Mouse (Mus musculus): Measurements from ENCODE around the gene Matn4.
"Not testable (repeated sequence)": the region's sequence is repeated elsewhere in the genome, so short reads cannot be mapped to it uniquely, and the experiment has no call there.

The Matn4 gene

GRCm38 (mm10) chr2:164366947-164367346 lies 38.0 kb downstream of the Matn4 start:
- peak in 1 of 2 experiments; percentile 15 for DNase-seq

GRCm38 (mm10) chr2:164360974-164361657 lies 43.8 kb downstream of the Matn4 start:
- no peak for DNase-seq

GRCm38 (mm10) chr2:164359668-164360067 lies 45.3 kb downstream of the Matn4 start:
- no peak for DNase-seq

GRCm38 (mm10) chr2:164359031-164359430 lies 45.9 kb downstream of the Matn4 start:
- no peak for DNase-seq

GRCm38 (mm10) chr2:164358373-164358772 lies 46.6 kb downstream of the Matn4 start:
- DNase-seq = peak; percentile 29 to 38

- no peak for DNase-seq
Observed at GRCm38 (mm10) chr2:164356177-164356967, 48.6 kb downstream of the Matn4 start.

GRCm38 (mm10) chr2:164353356-164353755 lies 51.6 kb downstream of the Matn4 start:
- no peak for DNase-seq

- DNase-seq = no peak
Observed at GRCm38 (mm10) chr2:164352697-164353096, 52.3 kb downstream of the Matn4 start.

- DNase-seq = peak; percentile 63
Observed at GRCm38 (mm10) chr2:164348980-164349379, 56.0 kb downstream of the Matn4 start.

GRCm38 (mm10) chr2:164347697-164348096 lies 57.3 kb downstream of the Matn4 start:
- not testable (repeated sequence) for DNase-seq

- not testable (repeated sequence) for DNase-seq
Observed at GRCm38 (mm10) chr2:164343732-164344131, 61.2 kb downstream of the Matn4 start.

All from kidney, postnatal 4 days (tissue).